Mouse (Mus musculus) liver, postnatal 0 days (tissue): Measurements from ENCODE around the gene Slc37a2. TPM values are rescaled to one million over a fixed set of nuclear protein-coding genes. Genes with fewer than 3 reads are reported as not detected.

Experiments
- ATAC-seq: fragments of 200-750 bp; cut with Nextera tagmentation; 2 replicates; pipeline ENCODE4 v1.8.0; 2017; ENCODE audit warnings: mild to moderate bottlenecking, moderate library complexity
- DNase-seq: peaks from one replicate; pipeline ENCODE4 v3.0.0-alpha.2; 2016
- H3K27ac ChIP-seq: fragments of 300-500 bp; sonication (generic); 2 replicates; pipeline ENCODE4 v1.5.1; 2014; ENCODE audit warnings: antibody characterized with exemption, moderate library complexity, mild to moderate bottlenecking, low read depth
- H3K27me3 ChIP-seq: fragments of 300-500 bp; sonication (generic); 2 replicates; pipeline ENCODE4 v1.6.1; 2014; ENCODE audit warnings: low read length, control low read depth, mixed read lengths; ENCODE audit not compliant: insufficient read depth
- H3K36me3 ChIP-seq: fragments of 300-500 bp; sonication (generic); replicated peaks from 2 replicates; pipeline ENCODE4 v1.6.1; 2014; ENCODE audit warnings: mild to moderate bottlenecking, control low read depth, low read length, moderate library complexity, mixed read lengths; ENCODE audit not compliant: insufficient read depth
- H3K4me1 ChIP-seq: fragments of 300-500 bp; sonication (generic); 2 replicates; pipeline ENCODE4 v1.6.1; 2014; ENCODE audit warnings: antibody characterized with exemption, mild to moderate bottlenecking, control low read depth; ENCODE audit not compliant: insufficient read depth
- H3K4me2 ChIP-seq: fragments of 300-500 bp; sonication (generic); 2 replicates; pipeline ENCODE4 v1.6.1; 2014; ENCODE audit warnings: low read depth, mild to moderate bottlenecking, low read length, moderate library complexity, mixed read lengths
- H3K4me3 ChIP-seq: fragments of 300-500 bp; sonication (generic); 2 replicates; pipeline ENCODE4 v1.5.1; 2014; ENCODE audit warnings: low read depth, low read length
- H3K9ac ChIP-seq: fragments of 300-500 bp; sonication (generic); replicated peaks from 2 replicates; pipeline ENCODE4 v1.6.1; 2014; ENCODE audit warnings: mild to moderate bottlenecking, moderate library complexity
- H3K9me3 ChIP-seq: fragments of 300-500 bp; sonication (generic); 2 replicates; pipeline ENCODE4 v1.6.1; 2016; ENCODE audit warnings: mild to moderate bottlenecking, control low read depth, low read length, mixed read lengths
- CTCF ChIP-seq: sonication (generic); IDR thresholded peaks from 2 replicates; pipeline ENCODE4 v1.5.1; 2016; ENCODE audit warnings: antibody characterized with exemption, low read depth
- EP300 ChIP-seq: IDR thresholded peaks from 2 replicates; pipeline ENCODE4 v1.6.1; 2016; ENCODE audit warnings: antibody characterized with exemption, low read depth, mild to moderate bottlenecking
- WGBS: fragments of 180-500 bp; shearing (Covaris S2); extraction: QIAGEN DNeasy Blood & Tissue Kit; methylation state at CpG from one replicate; pipeline ENCODE4 v1.1.7; 2014; ENCODE audit not compliant: insufficient replicate concordance; 5-methylcytosine and 5-hydroxymethylcytosine counted together
- polyA plus RNA-seq: library from polyadenylated mRNA; unstranded; fragments of >200 nt; fragmentation: Nextera tagmentation; extraction: Ambion mirVana; gene quantifications from 2 replicates; pipeline ENCODE4 v1.2.1, GENCODE M21; 2015

Slc37a2 gene
- polyA plus RNA-seq, 1 experiment from 2014 or later: 1.7 TPM

- H3K9ac ChIP-seq: no peak overlapping the region
- H3K4me1 ChIP-seq: peaks cover 8% of the 10 kb centered on the region
- no peaks in the 10 kb centered on the region for H3K27me3 ChIP-seq
- TF ChIP-seq EP300: no peak
- no peak for TF ChIP-seq CTCF
- H3K9me3 ChIP-seq: no peaks in the 10 kb centered on the region
- no peak overlapping the region for H3K27ac ChIP-seq
- 32% methylated on average over 6 of the region's 6 CpGs for WGBS
- H3K4me2 ChIP-seq: peak overlapping the region; percentile 88
- H3K4me3 ChIP-seq: peak overlapping the region; percentile 54
- DNase-seq (no peak), ATAC-seq (no peak)
- no peaks in the 10 kb centered on the region for H3K36me3 ChIP-seq
These were observed 917 bp downstream of the Slc37a2 start for GRCm38 (mm10) chr9:37254531-37255110.

DNA sequence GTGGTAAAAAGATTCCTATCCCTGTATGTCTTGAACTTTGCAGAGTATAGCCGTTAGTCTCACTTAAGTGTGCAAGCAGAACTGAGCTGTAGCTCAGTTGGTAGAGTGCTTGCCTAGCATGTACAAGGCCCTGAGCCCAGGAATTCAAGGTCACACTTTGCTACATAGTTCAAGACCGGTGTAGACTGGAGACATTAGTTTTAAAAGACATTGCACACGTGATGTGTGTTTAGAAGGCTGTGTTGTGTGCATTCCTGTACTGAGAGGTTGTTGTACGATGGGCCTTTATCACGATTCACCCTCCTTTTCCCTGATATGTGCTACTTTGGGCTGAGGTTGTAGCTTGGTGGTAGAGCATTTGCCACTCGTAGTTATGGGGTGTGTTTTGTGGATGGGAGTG lies 4.9 kb downstream of the Slc37a2 start:
- ATAC-seq (no peak), DNase-seq (no peak)
- Histone ChIP-seq H3K9me3 (no peaks in the 10 kb centered on the region), H3K27me3 (no peaks in the 10 kb centered on the region), H3K4me1 (peaks cover 14% of the 10 kb centered on the region), H3K4me2 (no peak overlapping the region), H3K4me3 (no peak overlapping the region), H3K36me3 (no peaks in the 10 kb centered on the region), H3K27ac (no peak overlapping the region), H3K9ac (no peak overlapping the region)
- 79% methylated on average over 6 of the region's 6 CpGs for WGBS
- TF ChIP-seq EP300: no peak
- TF ChIP-seq CTCF: no peak

DNA sequence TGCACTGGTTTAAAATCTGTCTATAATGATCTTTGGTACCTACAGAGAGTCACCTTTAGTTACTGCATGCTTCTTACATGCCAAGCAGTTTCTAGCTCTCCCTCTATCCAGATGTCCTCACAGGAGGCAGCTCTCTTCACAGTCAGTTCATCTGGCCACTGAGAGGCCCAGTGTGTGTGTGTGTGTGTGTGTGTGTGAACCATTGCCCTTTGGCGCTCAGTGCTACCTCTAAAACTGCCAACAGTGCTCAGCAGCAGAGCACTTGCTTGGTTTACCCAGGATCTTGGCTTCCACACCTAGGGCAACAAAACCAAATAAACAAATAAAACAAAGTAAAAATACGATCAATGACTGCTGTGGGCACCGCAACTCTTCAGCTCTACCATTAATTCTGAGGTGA lies 5.6 kb downstream of the Slc37a2 start:
- WGBS: 84% methylated on average over 3 of the region's 3 CpGs
- H3K4me2 ChIP-seq: no peak overlapping the region
- H3K36me3 ChIP-seq: no peaks in the 10 kb centered on the region
- ATAC-seq (no peak), DNase-seq (no peak)
- no peaks in the 10 kb centered on the region for H3K9me3 ChIP-seq
- H3K4me3 ChIP-seq: no peak overlapping the region
- no peaks in the 10 kb centered on the region for H3K27me3 ChIP-seq
- H3K4me1 ChIP-seq: peaks cover 11% of the 10 kb centered on the region
- no peak overlapping the region for H3K27ac ChIP-seq
- H3K9ac ChIP-seq: no peak overlapping the region
- TF ChIP-seq EP300 (no peak), CTCF (no peak)

DNA sequence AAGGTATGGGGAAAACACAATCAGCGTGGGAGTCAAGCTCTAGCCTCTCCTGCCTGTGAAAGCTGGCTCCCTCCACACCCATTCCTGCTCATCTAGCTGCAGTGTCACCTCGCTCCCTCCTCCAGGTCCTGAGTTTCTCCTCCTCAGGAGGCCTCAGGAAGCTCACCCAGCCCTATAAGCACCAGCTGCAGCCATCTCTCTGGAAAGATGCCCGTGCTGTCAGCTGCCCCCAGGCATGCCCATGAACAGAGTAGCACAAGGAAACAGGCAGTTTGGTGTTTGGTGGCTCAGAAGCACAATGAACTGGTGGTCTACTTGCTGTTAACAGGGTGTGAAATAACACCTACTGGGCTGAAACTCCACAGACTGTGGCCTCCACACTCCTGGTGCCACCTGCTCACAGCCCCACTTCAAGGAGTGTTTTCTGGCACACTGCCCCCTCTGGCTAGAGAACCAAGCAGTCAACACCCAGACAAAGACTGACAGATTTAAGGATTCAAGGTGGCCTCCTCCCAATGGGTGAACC lies 7.1 kb downstream of the Slc37a2 start:
- no peaks in the 10 kb centered on the region for H3K9me3 ChIP-seq
- no peaks in the 10 kb centered on the region for H3K27me3 ChIP-seq
- TF ChIP-seq CTCF: peak; percentile 26
- TF ChIP-seq EP300: no peak
- 59% methylated on average over 3 of the region's 3 CpGs for WGBS
- no peak overlapping the region for H3K4me3 ChIP-seq
- H3K36me3 ChIP-seq: no peaks in the 10 kb centered on the region
- peaks cover 6% of the 10 kb centered on the region; the same call in 1 of the 2 replicates for H3K4me1 ChIP-seq
- 0 out of 2 replicates have a peak overlapping the region, but pooled peaks have one; percentile 24 for H3K27ac ChIP-seq
- no peak overlapping the region for H3K4me2 ChIP-seq
- no peak for ATAC-seq
- no peak for DNase-seq
- no peak overlapping the region for H3K9ac ChIP-seq

DNA sequence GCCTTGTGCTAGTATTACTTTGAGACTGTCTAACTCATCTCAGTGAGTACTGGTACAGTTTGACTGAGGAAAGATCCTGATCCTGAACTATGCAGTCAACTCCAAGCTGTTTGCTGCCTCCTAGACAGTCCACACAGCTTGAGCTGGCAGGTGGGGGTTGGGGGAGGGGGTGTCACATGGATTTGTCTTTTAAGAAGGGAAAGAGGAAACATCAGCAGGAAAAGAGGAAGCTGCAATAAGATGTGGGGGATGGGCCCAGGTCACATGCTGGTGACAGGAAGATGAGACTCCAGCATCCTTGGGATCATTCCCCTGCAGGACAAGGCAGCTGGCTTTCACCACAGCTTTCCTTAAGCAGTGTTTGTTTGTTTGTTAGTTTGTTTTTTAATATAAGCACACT lies 8.1 kb downstream of the Slc37a2 start:
- ATAC-seq: peak; percentile 55
- no peaks in the 10 kb centered on the region for H3K36me3 ChIP-seq
- peaks cover 8% of the 10 kb centered on the region; the same call in 1 of the 2 replicates for H3K4me1 ChIP-seq
- no peak overlapping the region for H3K4me2 ChIP-seq
- DNase-seq: peak; percentile 63
- 0 out of 2 replicates have a peak overlapping the region, but pooled peaks have one; percentile 18 for H3K27ac ChIP-seq
- H3K4me3 ChIP-seq: no peak overlapping the region
- H3K9me3 ChIP-seq: no peaks in the 10 kb centered on the region
- H3K9ac ChIP-seq: no peak overlapping the region
- no peaks in the 10 kb centered on the region for H3K27me3 ChIP-seq
- TF ChIP-seq EP300 (no peak), CTCF (no peak)

GRCm38 (mm10) chr9:37245810-37246209 lies 9.7 kb downstream of the Slc37a2 start:
- DNase-seq (no peak), ATAC-seq (no peak)
- no peaks in the 10 kb centered on the region for H3K27me3 ChIP-seq

More at GRCm38 (mm10) chr9:37245810-37246209, 9.7 kb downstream of the Slc37a2 start:
- no peak overlapping the region for H3K27ac ChIP-seq
- 80% methylated on average over 1 of the region's 1 CpGs for WGBS
- peaks cover 8% of the 10 kb centered on the region; the same call in 1 of the 2 replicates for H3K4me1 ChIP-seq
- no peaks in the 10 kb centered on the region for H3K36me3 ChIP-seq
- H3K9ac ChIP-seq: no peak overlapping the region
- no peak for TF ChIP-seq EP300
- no peak for TF ChIP-seq CTCF
- H3K4me3 ChIP-seq: no peak overlapping the region
- no peak overlapping the region for H3K4me2 ChIP-seq
- H3K9me3 ChIP-seq: no peaks in the 10 kb centered on the region
